Mouse (Mus musculus): ENCODE data around the gene Cltc. TPM values are rescaled to one million over a fixed set of nuclear protein-coding genes. Genes with fewer than 3 reads are reported as not detected.

Gene Cltc
- polyA plus RNA-seq, 1 experiment = 38.1 TPM

GRCm38 (mm10) chr11:86656849-86657567 lies 100.4 kb downstream of the Cltc start:
- H3K27me3 ChIP-seq (ENCODE audit: control insufficient read depth, insufficient read depth, low read length) = no peaks in the 10 kb centered on the region
- no peak overlapping the region for H3K27ac ChIP-seq (ENCODE audit: control insufficient read depth, insufficient read depth, low read depth, low read length)
- peaks cover 2% of the 10 kb centered on the region for H3K36me3 ChIP-seq (ENCODE audit: control insufficient read depth, insufficient read depth, low read length)
- H3K4me1 ChIP-seq (ENCODE audit: control insufficient read depth, insufficient read depth, low read length) = no peaks in the 10 kb centered on the region
- H3K4me3 ChIP-seq (ENCODE audit: control insufficient read depth, low read depth, low read length) = no peak overlapping the region
- TF ChIP-seq CTCF (IDR thresholded peaks at IDR 0.05; ENCODE audit: control insufficient read depth, insufficient read depth, insufficient replicate concordance, low read depth, low read length) (no peak), POLR2A (IDR thresholded peaks at IDR 0.05; ENCODE audit: control insufficient read depth, low read depth, low read length) (no peak)

DNA sequence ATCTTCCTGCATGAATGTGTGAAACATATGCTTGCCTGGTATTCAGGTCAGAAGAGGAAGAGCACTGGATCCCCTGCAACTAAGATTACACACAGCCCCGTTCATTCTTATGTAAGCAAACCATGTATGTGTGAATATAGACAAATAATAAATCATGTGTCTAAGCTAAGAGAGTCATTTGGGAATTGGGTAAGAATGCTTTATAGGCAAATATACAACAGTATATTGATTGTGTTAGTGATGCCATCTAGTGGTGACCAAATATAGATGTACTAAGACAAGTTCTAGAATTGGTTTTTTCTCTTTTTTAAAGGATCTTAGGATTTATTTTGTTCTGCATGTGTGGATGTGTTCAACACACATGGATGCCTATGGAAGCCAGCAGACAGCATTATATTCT lies 101.7 kb downstream of the Cltc start:
- Histone ChIP-seq H3K36me3 (ENCODE audit: control insufficient read depth, insufficient read depth, low read length) (peaks cover 2% of the 10 kb centered on the region), H3K4me3 (ENCODE audit: control insufficient read depth, low read depth, low read length) (no peak overlapping the region), H3K27me3 (ENCODE audit: control insufficient read depth, insufficient read depth, low read length) (no peaks in the 10 kb centered on the region), H3K4me1 (ENCODE audit: control insufficient read depth, insufficient read depth, low read length) (no peaks in the 10 kb centered on the region), H3K27ac (ENCODE audit: control insufficient read depth, insufficient read depth, low read depth, low read length) (no peak overlapping the region)
- no peak for TF ChIP-seq CTCF (IDR thresholded peaks at IDR 0.05; ENCODE audit: control insufficient read depth, insufficient read depth, insufficient replicate concordance, low read depth, low read length)
- no peak for TF ChIP-seq POLR2A (IDR thresholded peaks at IDR 0.05; ENCODE audit: control insufficient read depth, low read depth, low read length)

GRCm38 (mm10) chr11:86654096-86654495 lies 103.3 kb downstream of the Cltc start:
- Histone ChIP-seq H3K4me1 (ENCODE audit: control insufficient read depth, insufficient read depth, low read length) (no peaks in the 10 kb centered on the region), H3K27me3 (ENCODE audit: control insufficient read depth, insufficient read depth, low read length) (no peaks in the 10 kb centered on the region), H3K4me3 (ENCODE audit: control insufficient read depth, low read depth, low read length) (no peak overlapping the region), H3K27ac (ENCODE audit: control insufficient read depth, insufficient read depth, low read depth, low read length) (no peak overlapping the region), H3K36me3 (ENCODE audit: control insufficient read depth, insufficient read depth, low read length) (peaks cover 2% of the 10 kb centered on the region)
- TF ChIP-seq CTCF (IDR thresholded peaks at IDR 0.05; ENCODE audit: control insufficient read depth, insufficient read depth, insufficient replicate concordance, low read depth, low read length) = no peak
- no peak for TF ChIP-seq POLR2A (IDR thresholded peaks at IDR 0.05; ENCODE audit: control insufficient read depth, low read depth, low read length)

GRCm38 (mm10) chr11:86653446-86653845 lies 103.9 kb downstream of the Cltc start:
- no peaks in the 10 kb centered on the region for H3K27me3 ChIP-seq (ENCODE audit: control insufficient read depth, insufficient read depth, low read length)
- H3K4me3 ChIP-seq (ENCODE audit: control insufficient read depth, low read depth, low read length) = no peak overlapping the region
- H3K4me1 ChIP-seq (ENCODE audit: control insufficient read depth, insufficient read depth, low read length) = no peaks in the 10 kb centered on the region
- H3K27ac ChIP-seq (ENCODE audit: control insufficient read depth, insufficient read depth, low read depth, low read length) = no peak overlapping the region
- peaks cover 2% of the 10 kb centered on the region for H3K36me3 ChIP-seq (ENCODE audit: control insufficient read depth, insufficient read depth, low read length)
- no peak for TF ChIP-seq CTCF (IDR thresholded peaks at IDR 0.05; ENCODE audit: control insufficient read depth, insufficient read depth, insufficient replicate concordance, low read depth, low read length)
- TF ChIP-seq POLR2A (IDR thresholded peaks at IDR 0.05; ENCODE audit: control insufficient read depth, low read depth, low read length) = no peak

DNA sequence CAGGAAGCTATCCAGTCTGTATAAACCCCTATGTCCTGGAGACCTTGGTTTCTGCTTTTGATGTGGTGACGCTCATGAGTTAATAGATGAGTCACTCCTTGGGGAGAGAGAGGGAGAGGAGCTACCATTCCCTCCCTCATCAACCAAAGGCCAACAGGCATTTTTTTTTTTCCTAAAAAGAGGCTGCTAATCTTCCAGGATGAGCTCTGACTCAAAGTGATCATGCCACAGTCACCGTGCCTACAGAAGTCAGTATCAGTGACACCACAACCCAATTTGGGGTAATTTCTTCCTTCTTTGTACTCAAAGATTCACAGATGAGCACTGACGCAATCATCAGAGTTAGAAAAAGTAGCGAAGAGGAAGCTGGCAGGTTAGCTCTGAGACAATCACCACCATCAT lies 104.8 kb downstream of the Cltc start:
- TF ChIP-seq CTCF (IDR thresholded peaks at IDR 0.05; ENCODE audit: control insufficient read depth, insufficient read depth, insufficient replicate concordance, low read depth, low read length) (no peak), POLR2A (IDR thresholded peaks at IDR 0.05; ENCODE audit: control insufficient read depth, low read depth, low read length) (no peak)
- Histone ChIP-seq H3K4me1 (ENCODE audit: control insufficient read depth, insufficient read depth, low read length) (no peaks in the 10 kb centered on the region), H3K27me3 (ENCODE audit: control insufficient read depth, insufficient read depth, low read length) (no peaks in the 10 kb centered on the region), H3K36me3 (ENCODE audit: control insufficient read depth, insufficient read depth, low read length) (peaks cover 2% of the 10 kb centered on the region; the same call in 1 of the 2 replicates), H3K27ac (ENCODE audit: control insufficient read depth, insufficient read depth, low read depth, low read length) (no peak overlapping the region), H3K4me3 (ENCODE audit: control insufficient read depth, low read depth, low read length) (no peak overlapping the region)

DNA sequence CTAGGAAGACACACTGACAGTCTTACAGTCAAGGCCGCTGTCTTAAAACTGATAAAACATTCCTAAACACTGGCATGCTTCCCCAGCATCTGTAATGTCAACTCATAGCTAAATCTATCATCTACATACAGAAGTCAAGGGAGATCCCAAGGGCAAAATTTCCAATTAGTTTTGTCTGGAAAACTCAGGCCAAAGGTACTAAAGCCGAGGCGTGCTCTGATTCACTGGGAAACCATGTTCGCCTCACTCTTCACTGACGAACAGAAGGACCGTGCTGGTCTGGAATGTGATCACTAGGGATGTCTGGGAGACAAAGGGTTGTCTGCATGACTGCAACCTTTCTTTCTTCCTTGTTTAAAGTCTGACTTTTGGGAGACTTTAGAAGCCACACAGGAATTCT lies 106.7 kb downstream of the Cltc start:
- Histone ChIP-seq H3K27ac (ENCODE audit: control insufficient read depth, insufficient read depth, low read depth, low read length) (no peak overlapping the region), H3K27me3 (ENCODE audit: control insufficient read depth, insufficient read depth, low read length) (no peaks in the 10 kb centered on the region), H3K4me1 (ENCODE audit: control insufficient read depth, insufficient read depth, low read length) (no peaks in the 10 kb centered on the region), H3K36me3 (ENCODE audit: control insufficient read depth, insufficient read depth, low read length) (no peaks in the 10 kb centered on the region; the same call in 1 of the 2 replicates), H3K4me3 (ENCODE audit: control insufficient read depth, low read depth, low read length) (no peak overlapping the region)
- TF ChIP-seq CTCF (IDR thresholded peaks at IDR 0.05; ENCODE audit: control insufficient read depth, insufficient read depth, insufficient replicate concordance, low read depth, low read length) (no peak), POLR2A (IDR thresholded peaks at IDR 0.05; ENCODE audit: control insufficient read depth, low read depth, low read length) (no peak)

DNA sequence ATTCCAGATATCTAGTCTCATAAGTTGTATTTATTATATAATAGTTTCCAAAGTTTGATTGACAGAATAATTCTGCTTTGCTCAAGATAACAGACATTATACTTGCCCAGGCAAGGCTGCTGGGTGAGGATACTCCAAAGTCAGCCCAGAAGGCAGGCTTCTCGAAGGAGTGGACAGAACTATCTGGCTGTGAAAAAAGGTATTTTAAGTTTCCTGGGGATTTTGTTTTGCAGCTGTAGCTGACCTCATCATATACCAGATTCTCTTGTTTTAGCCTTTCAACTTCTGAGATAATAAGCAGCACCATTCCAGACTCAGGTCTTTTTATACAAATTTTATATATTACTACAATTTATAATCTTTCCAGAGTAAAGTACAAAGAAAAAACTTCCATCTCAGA lies 107.8 kb downstream of the Cltc start:
- TF ChIP-seq CTCF (IDR thresholded peaks at IDR 0.05; ENCODE audit: control insufficient read depth, insufficient read depth, insufficient replicate concordance, low read depth, low read length) (no peak), POLR2A (IDR thresholded peaks at IDR 0.05; ENCODE audit: control insufficient read depth, low read depth, low read length) (no peak)
- Histone ChIP-seq H3K4me3 (ENCODE audit: control insufficient read depth, low read depth, low read length) (no peak overlapping the region), H3K27me3 (ENCODE audit: control insufficient read depth, insufficient read depth, low read length) (no peaks in the 10 kb centered on the region), H3K36me3 (ENCODE audit: control insufficient read depth, insufficient read depth, low read length) (no peaks in the 10 kb centered on the region; the same call in 1 of the 2 replicates), H3K27ac (ENCODE audit: control insufficient read depth, insufficient read depth, low read depth, low read length) (no peak overlapping the region), H3K4me1 (ENCODE audit: control insufficient read depth, insufficient read depth, low read length) (no peaks in the 10 kb centered on the region)

Data from testis, adult 2 months (tissue).